10 mouse cellular contexts compared by ENCODE assay signal in genomic region chr11:117618214-117618613, GRCm38 (mm10). TPM values are rescaled to one million over a fixed set of nuclear protein-coding genes. Genes with fewer than 3 reads are reported as not detected.
A peak's percentile ranks its signal among the peaks of the same experiment; 100 is the strongest.
DNase-seq lines count a peak whose midpoint lies in the region; ATAC-seq lines count a peak whose summit lies in the region.
"Had no signal": no experiment of that assay in that cellular context is flagged by ENCODE, and none has a peak within 500 bp of the region (broad histone marks: within the 10 kb centered on the region; RNA-seq: fewer than 3 reads in every experiment).

No protein-coding gene starts in this region.

- ATAC-seq in heart, embryonic 11.5 days (replicated peaks; ENCODE audit: insufficient number of reproducible peaks, low FRiP score, low TSS enrichment): no peak
- ATAC-seq in embryonic facial prominence, embryonic 15.5 days (ENCODE audit: insufficient number of reproducible peaks, low FRiP score, low TSS enrichment, low read depth): no peak
- no peak for ATAC-seq in midbrain, embryonic 12.5 days (ENCODE audit: low FRiP score, low read depth)

- H3K9me3 ChIP-seq in heart, embryonic 11.5 days (replicated peaks; ENCODE audit: control insufficient read depth, low read length): no peaks in the 10 kb centered on the region
- H3K9me3 ChIP-seq in embryonic facial prominence, embryonic 15.5 days (replicated peaks): no peaks in the 10 kb centered on the region
- no peaks in the 10 kb centered on the region for H3K9me3 ChIP-seq in midbrain, embryonic 12.5 days
- H3K9me3 ChIP-seq: G1E had no signal

- H3K36me3 ChIP-seq in heart, embryonic 11.5 days (ENCODE audit: control insufficient read depth, insufficient read depth, low read length): no peaks in the 10 kb centered on the region
- no peaks in the 10 kb centered on the region for H3K36me3 ChIP-seq in embryonic facial prominence, embryonic 15.5 days
- H3K36me3 ChIP-seq in midbrain, embryonic 12.5 days: no peaks in the 10 kb centered on the region
- H3K36me3 ChIP-seq: G1E had no signal

- no peak overlapping the region for H3K27ac ChIP-seq in heart, embryonic 11.5 days (ENCODE audit: low read depth, low read length)
- peak overlapping the region; percentile 66 for H3K27ac ChIP-seq in embryonic facial prominence, embryonic 15.5 days (replicated peaks)
- H3K27ac ChIP-seq in midbrain, embryonic 12.5 days (replicated peaks): peak overlapping the region; percentile 63

- H3K4me3 ChIP-seq in heart, embryonic 11.5 days (ENCODE audit: low read depth, low read length): no peak overlapping the region
- no peak overlapping the region for H3K4me3 ChIP-seq in embryonic facial prominence, embryonic 15.5 days (replicated peaks)
- H3K4me3 ChIP-seq in midbrain, embryonic 12.5 days: no peak overlapping the region

- no peak for DNase-seq in heart, postnatal 4 days
- peak; percentile 53 for DNase-seq in kidney, adult 9 months
- no peak for DNase-seq in cerebellum, adult 11 months
- no peak for DNase-seq in retina, embryonic 14.5 days (ENCODE audit: low spot score)
- no peak for DNase-seq in ovary, postnatal 10 days (ENCODE audit: low spot score)
- DNase-seq: cerebellum, adult 8-10 months had no signal

- H3K4me1 ChIP-seq in heart, embryonic 11.5 days (ENCODE audit: control insufficient read depth, insufficient read depth, low read length): peaks cover 9% of the 10 kb centered on the region; the same call in 1 of the 2 replicates
- peaks cover 30% of the 10 kb centered on the region for H3K4me1 ChIP-seq in embryonic facial prominence, embryonic 15.5 days
- H3K4me1 ChIP-seq in midbrain, embryonic 12.5 days: peaks cover 21% of the 10 kb centered on the region

- 14% methylated on average over 3 of the region's 3 CpGs for WGBS in heart, embryonic 11.5 days (ENCODE audit: insufficient replicate concordance)
- 16% methylated on average over 3 of the region's 3 CpGs for WGBS in embryonic facial prominence, embryonic 15.5 days
- WGBS in midbrain, embryonic 12.5 days: 18% methylated on average over 3 of the region's 3 CpGs

- no peak overlapping the region for H3K9ac ChIP-seq in heart, embryonic 11.5 days (ENCODE audit: low read depth, low read length)
- H3K9ac ChIP-seq in embryonic facial prominence, embryonic 15.5 days: no peak overlapping the region
- H3K9ac ChIP-seq in midbrain, embryonic 12.5 days (replicated peaks): no peak overlapping the region

- peak overlapping the region; percentile 46; the same call in 1 of the 2 replicates for H3K4me2 ChIP-seq in heart, embryonic 11.5 days
- peak overlapping the region; percentile 42 for H3K4me2 ChIP-seq in embryonic facial prominence, embryonic 15.5 days (replicated peaks)
- peak overlapping the region; percentile 10; the same call in 1 of the 2 replicates for H3K4me2 ChIP-seq in midbrain, embryonic 12.5 days (replicated peaks)

- peaks cover 52% of the 10 kb centered on the region for H3K27me3 ChIP-seq in heart, embryonic 11.5 days (ENCODE audit: control insufficient read depth, insufficient read depth, low read length)
- H3K27me3 ChIP-seq in embryonic facial prominence, embryonic 15.5 days: peaks cover 20% of the 10 kb centered on the region
- H3K27me3 ChIP-seq in midbrain, embryonic 12.5 days: peaks cover 45% of the 10 kb centered on the region

RNA-seq across cellular contexts. Expression of gene Tnrc6c, which starts 35.9 kb away (rescaled TPM):
- 7.0 and 8.1 TPM in 2 replicates for polyA plus RNA-seq in heart, embryonic 11.5 days (2014; fragmentation: Nextera tagmentation; extraction: Ambion mirVana)
- 10 to 100 TPM; 25.4 to 27.4 TPM for total RNA-seq in heart, postnatal 4 days (2021)
- polyA plus RNA-seq in embryonic facial prominence, embryonic 15.5 days (2015; fragmentation: Nextera tagmentation; extraction: Ambion mirVana): 17.1 and 17.3 TPM in 2 replicates
- polyA plus RNA-seq in midbrain, embryonic 12.5 days (2016; fragmentation: Nextera tagmentation; extraction: Ambion mirVana): 24.3 and 26.4 TPM in 2 replicates
